Mouse (Mus musculus) layer of hippocampus, adult 18-20 months (tissue): Measurements from ENCODE around the gene Arhgap22. TPM values are rescaled to one million over a fixed set of nuclear protein-coding genes. Genes with fewer than 3 reads are reported as not detected.

Source experiments
- DNase-seq, 2 experiments: peaks; one replicate each; pipeline ENCODE4 v3.0.0; 2022; ENCODE audit warnings: low spot score in 2 of 2
- total RNA-seq, 2 experiments: library from RNA; stranded (reverse); gene quantifications; 2 replicates each; pipeline ENCODE4 v1.2.3; 2021

The Arhgap22 gene
- total RNA-seq, 2 experiments from 2014 or later, result 8.1 to 8.6 TPM

- DNase-seq, result no peak
These were observed 149.8 kb downstream of the Arhgap22 start for GRCm38 (mm10) chr14:33363611-33364010.

GRCm38 (mm10) chr14:33364061-33364460 is 150.2 kb downstream of the Arhgap22 start:
- no peak for DNase-seq

DNA sequence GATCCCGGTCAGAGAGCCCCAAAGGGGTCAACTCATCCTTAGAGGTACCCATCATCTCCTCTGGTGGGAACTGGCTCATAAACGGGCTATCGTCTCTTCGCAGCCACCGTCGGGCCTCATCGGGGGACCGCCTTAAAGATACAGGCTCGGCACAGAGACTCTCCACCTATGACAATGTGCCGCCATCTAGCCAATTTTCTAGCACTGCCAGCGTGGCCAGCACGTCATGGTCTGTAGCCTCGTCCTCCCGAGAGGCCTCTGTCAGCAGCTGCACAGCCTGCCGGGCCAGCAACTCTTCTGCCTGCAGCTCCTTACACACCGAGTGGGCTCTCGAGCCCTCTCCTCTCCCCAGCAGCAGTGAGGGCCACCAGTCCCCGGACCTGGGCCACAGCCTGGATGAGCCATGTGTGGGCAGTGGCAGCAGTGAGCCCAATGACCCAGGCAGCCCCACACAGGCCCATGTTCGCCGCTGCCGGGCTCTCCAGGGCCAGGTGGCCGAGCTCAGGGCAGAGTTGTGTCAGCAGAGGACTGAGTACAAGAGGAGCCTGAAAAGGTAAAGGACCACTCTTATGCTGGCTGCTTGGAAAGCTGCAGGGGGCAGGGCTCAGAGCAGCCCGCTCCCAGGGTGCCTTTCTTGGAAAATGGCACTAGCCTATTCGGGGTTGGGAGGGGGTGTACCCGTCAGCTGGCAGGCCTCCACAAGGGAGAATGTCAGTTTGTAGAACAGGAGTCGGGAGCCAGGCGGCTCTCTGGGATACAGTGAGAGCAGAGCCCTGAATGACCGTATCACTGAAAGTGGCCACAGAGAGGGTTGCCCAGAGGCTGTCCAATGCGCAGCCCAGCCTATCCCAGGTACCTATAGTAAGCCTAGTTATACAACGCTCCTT is 153.3 kb downstream of the Arhgap22 start:
- no peak for DNase-seq

DNA sequence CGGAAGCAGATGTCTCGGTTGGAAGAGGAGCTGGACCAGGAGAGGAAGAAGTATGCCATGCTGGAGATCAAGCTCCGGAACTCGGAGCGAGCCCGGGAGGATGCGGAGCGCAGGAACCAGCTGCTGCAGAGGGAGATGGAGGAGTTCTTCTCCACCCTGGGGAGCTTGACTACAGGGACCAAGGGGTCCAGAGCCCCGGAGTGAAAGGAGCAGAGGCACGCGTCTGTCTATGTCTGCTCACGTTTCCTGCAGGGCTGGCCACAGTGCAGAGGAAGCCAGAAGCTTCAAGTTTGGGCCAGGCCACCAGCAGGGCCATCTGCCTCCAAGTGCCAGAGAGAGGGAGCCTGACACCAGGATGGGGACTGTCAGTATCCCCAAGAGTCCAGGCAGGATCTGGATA is 155.5 kb downstream of the Arhgap22 start:
- DNase-seq, result no peak

GRCm38 (mm10) chr14:33370056-33370455 is 156.2 kb downstream of the Arhgap22 start:
- DNase-seq, result no peak

GRCm38 (mm10) chr14:33371248-33371647 is 157.4 kb downstream of the Arhgap22 start:
- DNase-seq, result peak; percentile 60 to 78

DNA sequence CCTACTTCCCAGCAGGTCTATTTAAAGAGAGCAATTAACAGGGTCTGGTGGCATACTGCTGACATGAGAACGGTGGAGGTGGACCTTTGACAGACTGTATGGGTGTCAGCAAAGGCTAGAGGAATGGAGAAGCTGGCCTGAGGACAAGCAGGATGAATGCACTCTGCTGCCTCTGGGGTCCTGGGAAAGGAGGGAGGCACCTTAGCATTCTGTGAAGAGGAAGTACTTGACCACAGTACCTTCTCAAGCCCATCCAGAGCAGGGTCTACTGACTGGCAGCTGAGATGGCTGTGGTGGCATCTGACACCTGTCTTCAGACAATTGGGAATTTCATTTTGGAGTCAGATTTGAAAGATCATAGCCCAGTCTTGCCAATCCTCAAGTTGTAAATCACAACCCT is 159.4 kb downstream of the Arhgap22 start:
- no peak for DNase-seq

- no peak for DNase-seq
These were observed 160.3 kb downstream of the Arhgap22 start for GRCm38 (mm10) chr14:33374089-33374488.

- no peak for DNase-seq
These were observed 163.4 kb downstream of the Arhgap22 start for GRCm38 (mm10) chr14:33377211-33377610.

GRCm38 (mm10) chr14:33378723-33379122 is 164.9 kb downstream of the Arhgap22 start:
- DNase-seq, result no peak

DNA sequence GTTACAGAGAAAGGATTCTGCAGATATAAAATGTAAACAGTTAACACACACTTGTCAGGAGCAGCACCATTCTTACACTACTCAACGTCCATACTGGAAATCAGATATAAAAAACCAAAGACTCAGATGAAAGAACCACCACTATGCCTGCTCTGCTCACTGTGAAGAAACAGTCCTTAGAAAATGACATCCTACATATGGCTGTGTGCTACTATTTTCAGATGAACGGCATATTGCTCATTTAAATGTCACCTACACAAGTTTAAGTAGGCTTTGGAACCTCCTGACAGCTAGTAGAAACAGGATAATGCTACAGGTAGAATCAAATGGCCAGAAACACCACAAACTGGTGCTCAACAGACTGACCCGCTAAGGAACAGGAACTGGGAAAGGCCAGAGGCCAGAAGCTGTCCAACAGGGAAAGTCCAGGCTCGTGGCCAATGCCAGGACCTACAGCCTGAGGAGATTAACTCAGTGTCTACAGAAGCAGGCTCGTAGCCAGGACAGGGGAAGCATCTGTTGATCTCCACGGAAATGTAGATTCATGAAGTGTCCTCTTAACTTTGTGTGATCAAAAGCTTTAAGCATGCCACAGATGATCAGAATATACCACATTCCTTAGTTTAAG is 167.1 kb downstream of the Arhgap22 start:
- no peak for DNase-seq

DNA sequence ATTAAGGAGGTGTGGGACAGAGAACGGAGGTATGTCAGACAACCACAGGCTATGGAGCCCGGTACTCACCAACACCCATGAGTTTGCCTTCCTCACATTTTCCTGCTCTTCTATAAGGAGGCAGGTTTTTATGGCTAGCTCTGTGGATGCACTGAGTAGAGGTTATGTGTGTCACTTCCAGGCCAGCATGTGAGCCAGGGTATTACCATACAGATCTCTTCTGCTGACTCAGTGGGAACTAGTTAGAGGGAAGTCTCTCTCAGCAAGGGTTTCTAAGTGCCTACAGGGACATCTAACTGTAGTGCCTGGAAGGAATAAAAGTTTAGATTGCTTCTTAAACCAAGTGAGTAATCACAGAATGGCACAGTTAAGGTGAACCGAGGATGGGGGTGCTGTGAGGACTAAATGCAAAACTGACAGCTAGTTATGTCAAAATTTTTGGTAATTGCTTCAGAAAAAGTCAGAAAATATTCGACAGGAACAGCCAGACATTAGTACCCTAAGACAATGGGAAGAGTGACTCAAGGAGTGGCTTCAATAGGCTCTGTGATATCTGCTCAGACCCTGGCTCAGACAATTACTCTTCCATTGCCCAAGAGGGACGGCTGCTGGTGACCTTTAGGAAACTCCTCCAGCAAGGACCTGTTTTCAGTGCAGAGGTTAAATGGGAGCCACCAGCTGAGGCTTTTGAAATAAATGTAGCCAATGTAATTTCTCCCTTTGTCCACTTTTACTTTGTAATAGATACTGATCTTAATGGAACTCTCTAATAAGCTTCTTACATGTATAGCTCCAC is 184.4 kb downstream of the Arhgap22 start:
- DNase-seq, result no peak

DNA sequence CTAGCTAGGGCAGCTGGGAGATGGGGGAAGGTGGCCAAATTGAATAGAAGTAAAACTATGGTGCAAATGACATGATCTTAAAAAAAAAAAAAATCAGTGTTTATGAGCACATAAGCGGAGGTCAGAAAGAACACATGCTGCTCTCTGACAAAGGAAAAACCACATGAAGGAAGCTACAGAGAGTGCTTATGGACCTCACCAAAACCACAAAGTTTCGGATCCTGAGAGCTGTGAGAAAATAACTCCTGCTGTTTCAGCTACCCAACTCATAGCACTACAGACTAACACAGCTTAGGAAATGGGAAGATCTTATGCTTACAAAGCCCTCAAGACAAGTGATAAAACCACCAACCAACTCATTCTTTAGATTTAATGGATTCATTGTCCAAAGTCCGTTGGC is 186.2 kb downstream of the Arhgap22 start:
- no peak for DNase-seq

GRCm38 (mm10) chr14:33402331-33402730 is 188.5 kb downstream of the Arhgap22 start:
- DNase-seq, result no peak

GRCm38 (mm10) chr14:33415746-33416145 is 201.9 kb downstream of the Arhgap22 start:
- no peak for DNase-seq

DNA sequence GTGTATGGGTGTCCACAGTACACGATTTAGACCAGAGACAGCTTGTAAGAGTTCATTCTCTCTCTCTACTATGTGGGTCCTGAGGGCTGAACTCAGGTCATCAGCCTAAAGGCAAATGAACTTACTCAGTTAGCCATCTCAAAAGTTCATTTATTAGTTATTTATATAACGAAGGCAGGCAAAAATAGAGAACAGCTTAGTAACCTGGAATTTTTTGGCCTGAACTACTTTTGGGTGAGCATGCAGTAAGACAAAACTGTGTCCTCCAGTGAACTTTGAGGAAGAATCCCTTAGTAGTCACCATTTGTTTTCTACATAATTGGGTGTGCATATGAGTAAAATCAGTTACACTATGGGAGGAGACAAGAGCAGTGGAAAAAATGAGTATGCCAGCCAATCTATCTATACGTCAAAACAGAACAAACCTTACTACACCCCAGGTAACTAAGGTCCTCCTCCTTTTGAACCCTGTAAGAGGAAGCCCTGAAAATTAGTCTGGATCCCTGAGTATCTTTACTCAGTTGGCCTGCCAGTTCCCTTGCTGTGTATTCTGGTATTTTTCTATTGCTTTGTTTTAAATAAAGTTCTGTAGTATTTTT is 204.6 kb downstream of the Arhgap22 start:
- no peak for DNase-seq

Other genes with a start within 250 kb of the Arhgap22 start
- under 1 TPM; 0.42 to 0.43 TPM for gene Lrrc18, start 222.6 kb upstream of the Arhgap22 start, total RNA-seq
- gene Wdfy4, start 28.5 kb upstream of the Arhgap22 start, total RNA-seq, result 1 to 10 TPM in 1 of 2 experiments, under 1 TPM in 1; 0.99 to 1.9 TPM
- 10 to 100 TPM; 78.7 TPM for gene Mapk8, start 233.1 kb downstream of the Arhgap22 start, total RNA-seq